Mouse (Mus musculus) spleen, adult 2 months (tissue): ENCODE measurements around the gene Gm20388. TPM values are rescaled to one million over a fixed set of nuclear protein-coding genes. Genes with fewer than 3 reads are reported as not detected.

ENCODE experiments used
- DNase-seq, 2 experiments: peaks; one replicate each; pipeline versions ENCODE4 v3.0.0 to v3.0.0-alpha.2; 2012 to 2021; ENCODE audit warnings: low spot score in 2 of 2, low read depth in 1 of 2
- H3K27ac ChIP-seq: fragments of 200-500 bp; 2 replicates; pipeline ENCODE4 v1.5.1; 2012; ENCODE audit warnings: low read length, inconsistent platforms; ENCODE audit not compliant: insufficient read depth
- H3K27me3 ChIP-seq: fragments of 200-500 bp; 2 replicates; pipeline ENCODE4 v1.6.1; 2012; ENCODE audit warnings: mild to moderate bottlenecking, moderate library complexity, low read length, inconsistent platforms; ENCODE audit not compliant: control insufficient read depth, insufficient read depth
- H3K36me3 ChIP-seq: fragments of 200-500 bp; 2 replicates; pipeline ENCODE4 v1.6.1; 2012; ENCODE audit warnings: mild to moderate bottlenecking, low read length, inconsistent platforms; ENCODE audit not compliant: control insufficient read depth, insufficient read depth
- H3K4me1 ChIP-seq: fragments of 200-500 bp; 2 replicates; pipeline ENCODE4 v1.6.1; 2011; ENCODE audit warnings: inconsistent platforms; ENCODE audit not compliant: control insufficient read depth, insufficient read depth, insufficient read length
- H3K4me3 ChIP-seq: fragments of 200-500 bp; 2 replicates; pipeline ENCODE4 v1.5.1; 2011; ENCODE audit warnings: mild to moderate bottlenecking, inconsistent platforms; ENCODE audit not compliant: insufficient read depth, insufficient read length; ENCODE audit errors: extremely low read depth
- CTCF ChIP-seq: fragments of 200-500 bp; IDR thresholded peaks from 2 replicates; pipeline ENCODE4 v1.5.1; 2011; ENCODE audit warnings: mild to moderate bottlenecking, inconsistent platforms; ENCODE audit not compliant: insufficient read depth, insufficient read length, insufficient replicate concordance; ENCODE audit errors: extremely low read depth
- POLR2A ChIP-seq: fragments of 200-500 bp; IDR thresholded peaks from 2 replicates; pipeline ENCODE4 v1.6.1; 2011; ENCODE audit warnings: low read depth, low read length, inconsistent platforms
- WGBS: fragments of 180-500 bp; shearing (Covaris S2); methylation state at CpG from one replicate; pipeline ENCODE4 v1.1.7; 2018; 5-methylcytosine and 5-hydroxymethylcytosine counted together
- polyA plus RNA-seq: library from polyadenylated mRNA; depleted of rRNA; stranded (reverse); fragments of >200 nt; gene quantifications from 2 replicates; pipeline ENCODE4 v1.2.3, GENCODE M21; 2012

The Gm20388 gene
- polyA plus RNA-seq, 1 experiment: 26.1 TPM

- H3K27ac ChIP-seq: no peak overlapping the region
- H3K4me3 ChIP-seq: no peak overlapping the region
- TF ChIP-seq POLR2A (no peak), CTCF (no peak)
- H3K36me3 ChIP-seq: no peaks in the 10 kb centered on the region
- no peaks in the 10 kb centered on the region for H3K27me3 ChIP-seq
- DNase-seq: no peak
- H3K4me1 ChIP-seq: 0 out of 2 replicates have a peak, but pooled peaks cover 6% of the 10 kb centered on the region
These were observed 1936.2 kb downstream of the Gm20388 start for GRCm38 (mm10) chr8:121846815-121847214.

GRCm38 (mm10) chr8:121847261-121847822 is 1936.7 kb downstream of the Gm20388 start:
- Histone ChIP-seq H3K27me3 (no peaks in the 10 kb centered on the region), H3K4me3 (no peak overlapping the region), H3K4me1 (0 out of 2 replicates have a peak, but pooled peaks cover 6% of the 10 kb centered on the region), H3K36me3 (no peaks in the 10 kb centered on the region), H3K27ac (no peak overlapping the region)
- DNase-seq: no peak
- TF ChIP-seq POLR2A (no peak), CTCF (no peak)
- 75% methylated on average over 10 of the region's 10 CpGs for WGBS

- DNase-seq: no peak
- H3K4me3 ChIP-seq: no peak overlapping the region
- H3K4me1 ChIP-seq: 0 out of 2 replicates have a peak, but pooled peaks cover 6% of the 10 kb centered on the region
- no peak overlapping the region for H3K27ac ChIP-seq
- no peaks in the 10 kb centered on the region for H3K36me3 ChIP-seq
- H3K27me3 ChIP-seq: no peaks in the 10 kb centered on the region
- no peak for TF ChIP-seq POLR2A
- WGBS: 80% methylated on average over 6 of the region's 6 CpGs
These were observed 1937.3 kb downstream of the Gm20388 start for GRCm38 (mm10) chr8:121847987-121848386.

GRCm38 (mm10) chr8:121848495-121848894 is 1937.9 kb downstream of the Gm20388 start:
- Histone ChIP-seq H3K27ac (no peak overlapping the region), H3K4me3 (no peak overlapping the region), H3K4me1 (0 out of 2 replicates have a peak, but pooled peaks cover 6% of the 10 kb centered on the region), H3K36me3 (no peaks in the 10 kb centered on the region), H3K27me3 (no peaks in the 10 kb centered on the region)
- TF ChIP-seq CTCF (no peak), POLR2A (no peak)
- WGBS: 20% methylated on average over 10 of the region's 10 CpGs
- DNase-seq: no peak

GRCm38 (mm10) chr8:121849303-121849702 is 1938.7 kb downstream of the Gm20388 start:
- TF ChIP-seq CTCF (no peak), POLR2A (no peak)
- Histone ChIP-seq H3K4me1 (0 out of 2 replicates have a peak, but pooled peaks cover 6% of the 10 kb centered on the region), H3K27ac (no peak overlapping the region), H3K4me3 (no peak overlapping the region), H3K27me3 (no peaks in the 10 kb centered on the region), H3K36me3 (no peaks in the 10 kb centered on the region)
- DNase-seq: no peak
- 67% methylated on average over 9 of the region's 9 CpGs for WGBS

GRCm38 (mm10) chr8:121850018-121850417 is 1939.4 kb downstream of the Gm20388 start:
- WGBS: 11% methylated on average over 6 of the region's 6 CpGs
- peak; percentile 49 to 62 for DNase-seq
- TF ChIP-seq POLR2A (no peak), CTCF (peak; percentile 92; the same call in 1 of the 2 replicates)
- Histone ChIP-seq H3K4me3 (no peak overlapping the region), H3K4me1 (0 out of 2 replicates have a peak, but pooled peaks cover 6% of the 10 kb centered on the region), H3K27me3 (no peaks in the 10 kb centered on the region), H3K36me3 (no peaks in the 10 kb centered on the region), H3K27ac (no peak overlapping the region)

GRCm38 (mm10) chr8:121850436-121850820 is 1939.8 kb downstream of the Gm20388 start:
- no peak for DNase-seq
- Histone ChIP-seq H3K27ac (no peak overlapping the region), H3K27me3 (no peaks in the 10 kb centered on the region), H3K4me3 (no peak overlapping the region; the same call in 1 of the 2 replicates), H3K36me3 (no peaks in the 10 kb centered on the region), H3K4me1 (0 out of 2 replicates have a peak, but pooled peaks cover 6% of the 10 kb centered on the region)
- WGBS: 54% methylated on average over 12 of the region's 12 CpGs
- TF ChIP-seq POLR2A: no peak
- TF ChIP-seq CTCF: no peak
